ENCODE assay signal across 14 mouse cellular contexts in genomic region chr3:107241389-107242094, GRCm38 (mm10). TPM values are rescaled to one million over a fixed set of nuclear protein-coding genes. Genes with fewer than 3 reads are reported as not detected.
DNase-seq lines count a peak whose midpoint lies in the region; ATAC-seq and TF ChIP-seq lines count a peak whose summit lies in the region.
"Had no signal": no experiment of that assay in that cellular context is flagged by ENCODE, and none has a peak within 500 bp of the region (broad histone marks: within the 10 kb centered on the region; RNA-seq: fewer than 3 reads in every experiment).

No protein-coding gene starts in this region.

- no peaks in the 10 kb centered on the region for H3K4me1 ChIP-seq in embryonic facial prominence, embryonic 14.5 days (ENCODE audit: control insufficient read depth, insufficient read depth, low read length)
- peaks cover 11% of the 10 kb centered on the region for H3K4me1 ChIP-seq in embryonic facial prominence, embryonic 10.5 days
- H3K4me1 ChIP-seq in kidney, postnatal 0 days (replicated peaks; ENCODE audit: insufficient read depth, low read length) = no peaks in the 10 kb centered on the region
- no peaks in the 10 kb centered on the region for H3K4me1 ChIP-seq in kidney, embryonic 15.5 days
- peaks cover 10% of the 10 kb centered on the region; the same call in 1 of the 2 replicates for H3K4me1 ChIP-seq in forebrain, embryonic 15.5 days
- H3K4me1 ChIP-seq: liver, embryonic 12.5 days; neural tube, embryonic 15.5 days had no signal

- no peak overlapping the region for H3K9ac ChIP-seq in embryonic facial prominence, embryonic 14.5 days (ENCODE audit: low read depth, low read length)
- H3K9ac ChIP-seq in kidney, postnatal 0 days (ENCODE audit: low read depth, low read length) = no peak overlapping the region
- no peak overlapping the region for H3K9ac ChIP-seq in kidney, embryonic 15.5 days
- no peak overlapping the region for H3K9ac ChIP-seq in forebrain, embryonic 15.5 days (replicated peaks)
- H3K9ac ChIP-seq: liver, embryonic 12.5 days; neural tube, embryonic 15.5 days had no signal

- DNase-seq in embryonic facial prominence, embryonic 14.5 days (ENCODE audit: low spot score) = no peak
- DNase-seq in embryonic facial prominence, embryonic 10.5 days (ENCODE audit: low spot score) = no peak
- DNase-seq in kidney, postnatal 0 days (ENCODE audit: low spot score) = peak; percentile 10
- DNase-seq in retina, embryonic 14.5 days (ENCODE audit: low spot score) = peak; percentile 26
- DNase-seq in cerebellum, postnatal 25 days = no peak
- no peak for DNase-seq in right cerebral cortex, postnatal 36 days (ENCODE audit: low spot score in 2 of 2)
- DNase-seq: heart, adult 11 months; heart, postnatal 10 days; lung, postnatal 14 days; thymus, adult 2 months had no signal

- no peak overlapping the region for H3K4me3 ChIP-seq in embryonic facial prominence, embryonic 14.5 days (ENCODE audit: low read depth, low read length)
- H3K4me3 ChIP-seq in embryonic facial prominence, embryonic 10.5 days = no peak overlapping the region
- no peak overlapping the region for H3K4me3 ChIP-seq in kidney, postnatal 0 days (replicated peaks; ENCODE audit: low read depth, low read length)
- H3K4me3 ChIP-seq in kidney, embryonic 15.5 days (replicated peaks) = no peak overlapping the region
- no peak overlapping the region for H3K4me3 ChIP-seq in forebrain, embryonic 15.5 days
- H3K4me3 ChIP-seq: liver, embryonic 12.5 days; neural tube, embryonic 15.5 days had no signal

- no peak overlapping the region for H3K27ac ChIP-seq in embryonic facial prominence, embryonic 14.5 days (replicated peaks; ENCODE audit: low read depth, low read length)
- H3K27ac ChIP-seq in embryonic facial prominence, embryonic 10.5 days (replicated peaks) = no peak overlapping the region
- no peak overlapping the region for H3K27ac ChIP-seq in kidney, postnatal 0 days
- no peak overlapping the region for H3K27ac ChIP-seq in kidney, embryonic 15.5 days
- no peak overlapping the region for H3K27ac ChIP-seq in forebrain, embryonic 15.5 days (replicated peaks)
- H3K27ac ChIP-seq: liver, embryonic 12.5 days; neural tube, embryonic 15.5 days had no signal

- no peak for TF ChIP-seq CTCF in kidney, postnatal 0 days (IDR thresholded peaks at IDR 0.05; ENCODE audit: low read depth)

- H3K27me3 ChIP-seq in embryonic facial prominence, embryonic 14.5 days (replicated peaks; ENCODE audit: control insufficient read depth, insufficient read depth, low read length) = no peaks in the 10 kb centered on the region
- H3K27me3 ChIP-seq in embryonic facial prominence, embryonic 10.5 days (replicated peaks; ENCODE audit: low read depth, poor library complexity, severe bottlenecking) = no peaks in the 10 kb centered on the region
- no peaks in the 10 kb centered on the region for H3K27me3 ChIP-seq in kidney, postnatal 0 days (ENCODE audit: insufficient read depth, low read length)
- no peaks in the 10 kb centered on the region; the same call in 1 of the 2 replicates for H3K27me3 ChIP-seq in kidney, embryonic 15.5 days
- no peaks in the 10 kb centered on the region for H3K27me3 ChIP-seq in forebrain, embryonic 15.5 days
- H3K27me3 ChIP-seq: liver, embryonic 12.5 days had no signal

- 43% methylated on average over 14 of the region's 14 CpGs for WGBS in embryonic facial prominence, embryonic 14.5 days
- 44% methylated on average over 14 of the region's 14 CpGs for WGBS in embryonic facial prominence, embryonic 10.5 days
- 49% methylated on average over 14 of the region's 14 CpGs for WGBS in kidney, postnatal 0 days
- 47% methylated on average over 14 of the region's 14 CpGs for WGBS in kidney, embryonic 15.5 days
- 13% methylated on average over 14 of the region's 14 CpGs for WGBS in forebrain, embryonic 15.5 days

- 0 out of 2 replicates have a peak, but pooled peaks have one; percentile 9 for ATAC-seq in embryonic facial prominence, embryonic 14.5 days (ENCODE audit: low read depth)
- ATAC-seq in kidney, postnatal 0 days (replicated peaks; ENCODE audit: low FRiP score, low read depth) = no peak
- no peak for ATAC-seq in kidney, embryonic 15.5 days (replicated peaks; ENCODE audit: low FRiP score)
- ATAC-seq in forebrain, embryonic 15.5 days (replicated peaks) = peak; percentile 60
- ATAC-seq: liver, embryonic 12.5 days had no signal

- H3K9me3 ChIP-seq in embryonic facial prominence, embryonic 14.5 days (ENCODE audit: control insufficient read depth, low read length) = no peaks in the 10 kb centered on the region
- H3K9me3 ChIP-seq in embryonic facial prominence, embryonic 10.5 days = no peaks in the 10 kb centered on the region
- H3K9me3 ChIP-seq in kidney, postnatal 0 days (replicated peaks; ENCODE audit: low read length) = no peaks in the 10 kb centered on the region
- H3K9me3 ChIP-seq in kidney, embryonic 15.5 days (replicated peaks) = no peaks in the 10 kb centered on the region
- no peaks in the 10 kb centered on the region for H3K9me3 ChIP-seq in forebrain, embryonic 15.5 days
- H3K9me3 ChIP-seq: liver, embryonic 12.5 days; neural tube, embryonic 15.5 days had no signal

- H3K36me3 ChIP-seq in embryonic facial prominence, embryonic 14.5 days (ENCODE audit: control insufficient read depth, insufficient read depth, low read length) = no peaks in the 10 kb centered on the region
- no peaks in the 10 kb centered on the region for H3K36me3 ChIP-seq in embryonic facial prominence, embryonic 10.5 days (replicated peaks)
- H3K36me3 ChIP-seq in kidney, postnatal 0 days (ENCODE audit: insufficient read depth, low read length) = no peaks in the 10 kb centered on the region
- no peaks in the 10 kb centered on the region for H3K36me3 ChIP-seq in kidney, embryonic 15.5 days
- H3K36me3 ChIP-seq in forebrain, embryonic 15.5 days = no peaks in the 10 kb centered on the region
- H3K36me3 ChIP-seq: liver, embryonic 12.5 days; neural tube, embryonic 15.5 days had no signal

- no peak overlapping the region for H3K4me2 ChIP-seq in embryonic facial prominence, embryonic 14.5 days (ENCODE audit: low read depth, low read length)
- no peak overlapping the region for H3K4me2 ChIP-seq in kidney, postnatal 0 days (ENCODE audit: low read length)
- H3K4me2 ChIP-seq in kidney, embryonic 15.5 days = no peak overlapping the region
- H3K4me2 ChIP-seq in forebrain, embryonic 15.5 days (replicated peaks) = 0 out of 2 replicates have a peak overlapping the region, but pooled peaks have one; percentile 2
- H3K4me2 ChIP-seq: liver, embryonic 12.5 days; neural tube, embryonic 15.5 days had no signal

RNA-seq across cellular contexts. Expression of gene Prok1, which starts 2.0 kb away (rescaled TPM):
- 0.14 TPM in 1 of 2 replicates, not detected in the other for polyA plus RNA-seq in embryonic facial prominence, embryonic 14.5 days (2014; fragmentation: Nextera tagmentation; extraction: Ambion mirVana)
- not detected in 2 replicates for polyA plus RNA-seq in embryonic facial prominence, embryonic 10.5 days (2016; fragmentation: Nextera tagmentation; extraction: Ambion mirVana)
- 0.09 and 0.17 TPM in 2 replicates for polyA plus RNA-seq in kidney, postnatal 0 days (2015; fragmentation: Nextera tagmentation; extraction: Ambion mirVana)
- polyA plus RNA-seq in kidney, embryonic 15.5 days (2015; fragmentation: Nextera tagmentation; extraction: Ambion mirVana) = not detected in 2 replicates
- polyA plus RNA-seq in forebrain, embryonic 15.5 days (2015; fragmentation: Nextera tagmentation; extraction: Ambion mirVana) = 0.08 TPM in 1 of 2 replicates, not detected in the other
- polyA plus RNA-seq: liver, embryonic 12.5 days had no signal

RNA-seq across cellular contexts. Expression of gene A630076J17Rik, which starts 11.1 kb away (rescaled TPM):
- not detected in 2 replicates for polyA plus RNA-seq in embryonic facial prominence, embryonic 14.5 days (2014; fragmentation: Nextera tagmentation; extraction: Ambion mirVana)
- polyA plus RNA-seq in embryonic facial prominence, embryonic 10.5 days (2016; fragmentation: Nextera tagmentation; extraction: Ambion mirVana) = not detected in 2 replicates
- not detected in 2 replicates for polyA plus RNA-seq in kidney, postnatal 0 days (2015; fragmentation: Nextera tagmentation; extraction: Ambion mirVana)
- not detected in 2 replicates for polyA plus RNA-seq in kidney, embryonic 15.5 days (2015; fragmentation: Nextera tagmentation; extraction: Ambion mirVana)
- not detected in 2 replicates for polyA plus RNA-seq in forebrain, embryonic 15.5 days (2015; fragmentation: Nextera tagmentation; extraction: Ambion mirVana)
- polyA plus RNA-seq: liver, embryonic 12.5 days; neural tube, embryonic 15.5 days had no signal

RNA-seq across cellular contexts. Expression of gene Cym, which starts 20.0 kb away (rescaled TPM):
- polyA plus RNA-seq in embryonic facial prominence, embryonic 14.5 days (2014; fragmentation: Nextera tagmentation; extraction: Ambion mirVana) = not detected in 2 replicates
- polyA plus RNA-seq in embryonic facial prominence, embryonic 10.5 days (2016; fragmentation: Nextera tagmentation; extraction: Ambion mirVana) = 0.11 TPM in 1 of 2 replicates, not detected in the other
- polyA plus RNA-seq in kidney, postnatal 0 days (2015; fragmentation: Nextera tagmentation; extraction: Ambion mirVana) = 0.93 and 1.2 TPM in 2 replicates
- 0.17 TPM in 1 of 2 replicates, not detected in the other for polyA plus RNA-seq in kidney, embryonic 15.5 days (2015; fragmentation: Nextera tagmentation; extraction: Ambion mirVana)
- polyA plus RNA-seq in forebrain, embryonic 15.5 days (2015; fragmentation: Nextera tagmentation; extraction: Ambion mirVana) = 0.14 TPM in 1 of 2 replicates, not detected in the other
- polyA plus RNA-seq: liver, embryonic 12.5 days had no signal

RNA-seq across cellular contexts. Expression of gene Lamtor5, which starts 37.1 kb away (rescaled TPM):
- 182 and 192 TPM in 2 replicates for polyA plus RNA-seq in embryonic facial prominence, embryonic 14.5 days (2014; fragmentation: Nextera tagmentation; extraction: Ambion mirVana)
- 187 and 191 TPM in 2 replicates for polyA plus RNA-seq in embryonic facial prominence, embryonic 10.5 days (2016; fragmentation: Nextera tagmentation; extraction: Ambion mirVana)
- 247 and 248 TPM in 2 replicates for polyA plus RNA-seq in kidney, postnatal 0 days (2015; fragmentation: Nextera tagmentation; extraction: Ambion mirVana)
- 192 and 199 TPM in 2 replicates for polyA plus RNA-seq in kidney, embryonic 15.5 days (2015; fragmentation: Nextera tagmentation; extraction: Ambion mirVana)
- 213 and 228 TPM in 2 replicates for polyA plus RNA-seq in forebrain, embryonic 15.5 days (2015; fragmentation: Nextera tagmentation; extraction: Ambion mirVana)

RNA-seq across cellular contexts. Expression of gene Slc16a4, which starts 49.5 kb away (rescaled TPM):
- polyA plus RNA-seq in embryonic facial prominence, embryonic 14.5 days (2014; fragmentation: Nextera tagmentation; extraction: Ambion mirVana) = 6.5 and 8.0 TPM in 2 replicates
- polyA plus RNA-seq in embryonic facial prominence, embryonic 10.5 days (2016; fragmentation: Nextera tagmentation; extraction: Ambion mirVana) = 2.1 and 2.5 TPM in 2 replicates
- polyA plus RNA-seq in kidney, postnatal 0 days (2015; fragmentation: Nextera tagmentation; extraction: Ambion mirVana) = 20.8 and 22.7 TPM in 2 replicates
- polyA plus RNA-seq in kidney, embryonic 15.5 days (2015; fragmentation: Nextera tagmentation; extraction: Ambion mirVana) = 8.3 and 9.8 TPM in 2 replicates
- polyA plus RNA-seq in forebrain, embryonic 15.5 days (2015; fragmentation: Nextera tagmentation; extraction: Ambion mirVana) = 2.6 and 3.1 TPM in 2 replicates

Comparison
In these comparisons a context has a peak if more than half of its experiments do, and no peak if none do; other contexts are left out.
1. ATAC-seq: peak in embryonic facial prominence, embryonic 14.5 days (single experiment) and forebrain, embryonic 15.5 days (single experiment); none in kidney, postnatal 0 days (single experiment) and kidney, embryonic 15.5 days (single experiment).
2. DNase-seq: peak in kidney, postnatal 0 days (single experiment) and retina, embryonic 14.5 days (single experiment); none in embryonic facial prominence, embryonic 14.5 days (single experiment), embryonic facial prominence, embryonic 10.5 days (single experiment), cerebellum, postnatal 25 days (0 of 2) and right cerebral cortex, postnatal 36 days (0 of 2).